Mouse (Mus musculus): ENCODE data around the gene Sun2.
A peak's percentile ranks its signal among the peaks of the same experiment; 100 is the strongest.

DNA sequence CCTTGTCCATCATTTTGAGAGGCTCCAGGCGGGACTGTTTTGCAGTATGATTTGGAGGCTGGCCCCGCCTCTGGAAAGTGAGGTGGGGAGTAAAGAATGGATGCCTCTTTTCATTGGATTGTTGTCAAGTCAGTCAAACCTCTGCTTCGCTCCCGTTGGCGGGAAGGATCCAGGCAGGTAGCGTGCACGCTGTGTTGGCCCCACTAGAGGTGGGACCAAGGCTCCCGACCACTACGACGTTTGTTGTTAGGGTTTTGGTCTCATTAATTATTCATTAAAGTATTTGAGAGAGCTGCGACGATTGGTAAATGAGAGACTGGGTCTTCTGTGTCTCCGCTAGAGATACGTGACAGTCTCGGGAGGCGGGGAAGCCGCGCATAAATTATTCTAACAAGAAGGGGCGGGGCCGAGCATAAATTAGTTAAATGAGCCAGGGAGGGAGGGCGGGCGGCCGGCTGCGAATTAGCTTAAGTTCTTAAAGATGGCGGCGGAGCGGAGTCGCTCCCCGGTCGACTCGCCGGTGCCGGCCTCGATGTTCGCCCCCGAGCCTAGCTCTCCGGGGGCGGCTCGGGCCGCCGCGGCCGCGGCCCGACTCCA, 51.8 kb downstream of the Sun2 start, which contains the start of gene Gtpbp1:
- TF ChIP-seq CTCF (IDR thresholded peaks at IDR 0.05; ENCODE audit: low read depth, low read length) (no peak), POLR2A (IDR thresholded peaks at IDR 0.05; ENCODE audit: extremely low read depth, insufficient read depth, low read length) (peak; percentile 88)

All from liver, adult 2 months (tissue).